Mouse (Mus musculus) midbrain, embryonic 15.5 days (tissue): ENCODE data around the gene Tirap. TPM values are rescaled to one million over a fixed set of nuclear protein-coding genes. Genes with fewer than 3 reads are reported as not detected.

Source experiments
- ATAC-seq: fragments of 200-750 bp; cut with Nextera tagmentation; replicated peaks from 2 replicates; pipeline ENCODE4 v1.8.0; 2017; ENCODE audit warnings: moderate TSS enrichment
- H3K27ac ChIP-seq: fragments of 300-500 bp; sonication (generic); 2 replicates; pipeline ENCODE4 v1.5.1; 2015; ENCODE audit warnings: mild to moderate bottlenecking, inconsistent platforms
- H3K27me3 ChIP-seq: fragments of 300-500 bp; sonication (generic); replicated peaks from 2 replicates; pipeline ENCODE4 v1.6.1; 2015; ENCODE audit warnings: inconsistent platforms
- H3K36me3 ChIP-seq: fragments of 300-500 bp; sonication (generic); replicated peaks from 2 replicates; pipeline ENCODE4 v1.6.1; 2015; ENCODE audit warnings: inconsistent platforms
- H3K4me1 ChIP-seq: fragments of 300-500 bp; sonication (generic); 2 replicates; pipeline ENCODE4 v1.6.1; 2015; ENCODE audit warnings: inconsistent platforms
- H3K4me2 ChIP-seq: fragments of 300-500 bp; sonication (generic); 2 replicates; pipeline ENCODE4 v1.6.1; 2015; ENCODE audit warnings: inconsistent platforms, mild to moderate bottlenecking, moderate library complexity
- H3K4me3 ChIP-seq: fragments of 300-500 bp; sonication (generic); 2 replicates; pipeline ENCODE4 v1.5.1; 2015; ENCODE audit warnings: mild to moderate bottlenecking, inconsistent platforms
- H3K9ac ChIP-seq: fragments of 300-500 bp; sonication (generic); 2 replicates; pipeline ENCODE4 v1.6.1; 2015; ENCODE audit warnings: mild to moderate bottlenecking, inconsistent platforms
- H3K9me3 ChIP-seq: fragments of 300-500 bp; sonication (generic); 2 replicates; pipeline ENCODE4 v1.6.1; 2016; ENCODE audit warnings: inconsistent platforms
- WGBS: fragments of 180-500 bp; shearing (Covaris S2); methylation state at CpG from one replicate; pipeline ENCODE4 v1.1.7; 2015; ENCODE audit warnings: mixed read lengths; 5-methylcytosine and 5-hydroxymethylcytosine counted together
- polyA plus RNA-seq: library from polyadenylated mRNA; unstranded; fragments of >200 nt; fragmentation: Nextera tagmentation; extraction: Ambion mirVana; gene quantifications from 2 replicates; pipeline ENCODE4 v1.2.1, GENCODE M21; 2015

Gene Tirap
- polyA plus RNA-seq, 1 experiment from 2014 or later: 5.3 TPM

- no peak overlapping the region for H3K4me2 ChIP-seq
- WGBS: 65% methylated on average over 6 of the region's 6 CpGs
- no peak overlapping the region for H3K4me3 ChIP-seq
- H3K27ac ChIP-seq: no peak overlapping the region
- no peak for ATAC-seq
- H3K9me3 ChIP-seq: no peaks in the 10 kb centered on the region
- H3K36me3 ChIP-seq: no peaks in the 10 kb centered on the region
- H3K4me1 ChIP-seq: no peaks in the 10 kb centered on the region
- no peaks in the 10 kb centered on the region for H3K27me3 ChIP-seq
- H3K9ac ChIP-seq: no peak overlapping the region
These were observed 64.5 kb downstream of the Tirap start for GRCm38 (mm10) chr9:35135575-35135974.

Other genes starting within 250 kb of the Tirap start
- 13.0 and 14.3 TPM in 2 replicates for gene St3gal4, start 81.0 kb downstream of the Tirap start, polyA plus RNA-seq
- 80.3 and 81.2 TPM in 2 replicates for gene Dcps, start 24.2 kb downstream of the Tirap start, polyA plus RNA-seq
- 65.3 and 65.8 TPM in 2 replicates for gene Srpr, start 116 bp downstream of the Tirap start, polyA plus RNA-seq
- gene Foxred1, start 10.8 kb upstream of the Tirap start, polyA plus RNA-seq: 49.6 and 51.8 TPM in 2 replicates
- 64.5 and 66.3 TPM in 2 replicates for gene Fam118b, start 67.5 kb upstream of the Tirap start, polyA plus RNA-seq
- gene Rpusd4, start 67.6 kb upstream of the Tirap start, polyA plus RNA-seq: 17.3 and 18.8 TPM in 2 replicates
- 4.0 and 6.2 TPM in 2 replicates for gene Cdon, start 220.8 kb upstream of the Tirap start, polyA plus RNA-seq